Mouse (Mus musculus): Measurements from ENCODE around the gene Rasl12.

Rasl12 gene

GRCm38 (mm10) chr9:65392638-65393364, 5.5 kb upstream of the Rasl12 start:
- DNase-seq (ENCODE audit: low spot score): peak; percentile 62

- no peak for DNase-seq (ENCODE audit: low spot score)
Measured at GRCm38 (mm10) chr9:65393606-65394005, 4.7 kb upstream of the Rasl12 start.

GRCm38 (mm10) chr9:65394360-65394759, 3.9 kb upstream of the Rasl12 start:
- DNase-seq (ENCODE audit: low spot score): no peak

- no peak for DNase-seq (ENCODE audit: low spot score)
Measured at GRCm38 (mm10) chr9:65399934-65400333, 1.6 kb downstream of the Rasl12 start.

GRCm38 (mm10) chr9:65404331-65405183, 6.3 kb downstream of the Rasl12 start:
- DNase-seq (ENCODE audit: low spot score): peak; percentile 55

- no peak for DNase-seq (ENCODE audit: low spot score)
Measured at GRCm38 (mm10) chr9:65405184-65405449, 6.8 kb downstream of the Rasl12 start.

- no peak for DNase-seq (ENCODE audit: low spot score)
Measured at GRCm38 (mm10) chr9:65407327-65407726, 9.0 kb downstream of the Rasl12 start.

GRCm38 (mm10) chr9:65407861-65408260, 9.6 kb downstream of the Rasl12 start:
- peak; percentile 32 for DNase-seq (ENCODE audit: low spot score)

- no peak for DNase-seq (ENCODE audit: low spot score)
Measured at GRCm38 (mm10) chr9:65408871-65409295, 10.6 kb downstream of the Rasl12 start.

- no peak for DNase-seq (ENCODE audit: low spot score)
Measured at GRCm38 (mm10) chr9:65410378-65410777, 12.1 kb downstream of the Rasl12 start.

GRCm38 (mm10) chr9:65411326-65411725, 13.0 kb downstream of the Rasl12 start:
- DNase-seq (ENCODE audit: low spot score): no peak

- no peak for DNase-seq (ENCODE audit: low spot score)
Measured at GRCm38 (mm10) chr9:65417738-65418137, 19.4 kb downstream of the Rasl12 start.

- no peak for DNase-seq (ENCODE audit: low spot score)
Measured at GRCm38 (mm10) chr9:65419633-65420032, 21.3 kb downstream of the Rasl12 start.

- DNase-seq (ENCODE audit: low spot score): no peak
Measured at GRCm38 (mm10) chr9:65422760-65423501, 24.6 kb downstream of the Rasl12 start, which contains the start of gene Slc51b. Gene Slc51b (minus strand): TSS chr9:65422955.

GRCm38 (mm10) chr9:65424393-65424792, 26.1 kb downstream of the Rasl12 start:
- DNase-seq (ENCODE audit: low spot score): no peak

GRCm38 (mm10) chr9:65427511-65427910, 29.2 kb downstream of the Rasl12 start:
- no peak for DNase-seq (ENCODE audit: low spot score)

- no peak for DNase-seq (ENCODE audit: low spot score)
Measured at GRCm38 (mm10) chr9:65428003-65428402, 29.7 kb downstream of the Rasl12 start.

- DNase-seq (ENCODE audit: low spot score): no peak
Measured at GRCm38 (mm10) chr9:65430401-65430800, 32.1 kb downstream of the Rasl12 start.

- no peak for DNase-seq (ENCODE audit: low spot score)
Measured at GRCm38 (mm10) chr9:65430921-65431320, 32.6 kb downstream of the Rasl12 start.

- DNase-seq (ENCODE audit: low spot score): peak; percentile 73
Measured at GRCm38 (mm10) chr9:65432236-65432635, 33.9 kb downstream of the Rasl12 start.

- peak; percentile 43 for DNase-seq (ENCODE audit: low spot score)
Measured at GRCm38 (mm10) chr9:65434140-65434539, 35.8 kb downstream of the Rasl12 start.

- DNase-seq (ENCODE audit: low spot score): no peak
Measured at GRCm38 (mm10) chr9:65435211-65435610, 36.9 kb downstream of the Rasl12 start.

Data from ovary, postnatal 36 days (tissue).